Mouse (Mus musculus): ENCODE measurements around the gene 4930518I15Rik.
A peak's percentile ranks its signal among the peaks of the same experiment; 100 is the strongest.

- no peak for TF ChIP-seq CTCF (IDR thresholded peaks at IDR 0.05; ENCODE audit: low read depth)
- TF ChIP-seq EP300 (IDR thresholded peaks at IDR 0.05; ENCODE audit: low read depth) = peak; percentile 87
Measured at GRCm38 (mm10) chr2:156850505-156850904, 7.2 kb downstream of the 4930518I15Rik start.
